Mouse (Mus musculus): Measurements from ENCODE around the gene Ints11.

Ints11 gene

DNA sequence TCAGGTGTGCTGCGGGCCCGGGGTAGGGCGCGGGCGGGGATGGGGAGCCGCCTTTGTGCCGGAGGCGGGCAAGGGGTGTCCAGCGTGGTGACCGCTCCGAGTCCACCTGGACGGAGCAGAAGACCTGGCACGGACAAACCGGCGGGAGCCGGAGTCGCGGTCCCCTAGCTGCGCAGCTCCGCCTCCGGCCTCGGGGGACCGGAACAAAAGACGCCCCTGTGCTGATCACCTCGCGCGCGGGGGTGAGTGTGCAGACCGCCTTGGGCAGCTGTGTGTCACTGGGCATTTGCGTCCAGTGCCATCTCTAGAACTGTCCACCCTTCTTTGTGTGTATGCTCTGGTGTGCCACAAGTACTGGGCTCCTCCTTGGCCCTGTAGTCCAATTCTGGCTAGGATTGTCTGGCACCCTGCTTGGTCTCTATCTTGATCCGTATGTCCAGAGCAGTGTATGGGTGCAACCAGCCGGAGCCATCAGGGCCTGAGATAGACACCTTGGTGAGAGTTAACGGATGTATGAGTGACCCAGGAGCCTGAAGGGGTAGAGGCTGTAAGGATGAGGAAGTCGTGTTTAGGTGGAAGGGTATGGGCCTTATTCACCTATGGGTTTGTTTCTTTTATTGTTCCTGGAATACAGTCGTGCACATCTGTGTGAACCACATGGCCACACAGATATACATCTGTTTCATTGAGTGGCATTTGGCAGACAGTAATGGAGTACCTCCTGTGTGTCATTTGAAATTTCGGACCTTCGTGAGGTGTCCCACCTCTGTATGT lies 23.3 kb downstream of the Ints11 start:
- peak in 1 of 2 experiments; percentile 48 for DNase-seq

DNA sequence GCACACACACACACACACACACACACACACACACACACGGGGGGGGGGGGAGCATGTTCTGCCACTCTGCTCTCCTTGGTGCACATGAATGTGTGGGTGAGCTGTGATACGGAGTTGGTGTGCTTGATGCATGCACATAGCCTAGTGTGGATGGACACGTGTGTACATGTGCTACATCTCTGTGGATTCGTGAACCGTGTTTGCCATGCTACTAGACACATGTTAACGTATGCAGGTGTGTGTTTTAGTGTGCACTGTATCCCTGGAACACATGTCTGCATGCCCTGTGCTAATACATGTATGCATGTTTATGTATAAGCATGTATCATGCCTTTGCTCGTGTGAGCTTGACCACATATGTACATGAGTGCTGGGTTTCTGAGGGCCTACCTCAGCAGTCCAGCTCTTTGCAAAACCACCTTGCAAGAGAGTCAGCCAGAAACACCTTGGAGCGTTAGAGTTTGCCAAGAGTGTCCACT lies 23.9 kb downstream of the Ints11 start:
- no peak for DNase-seq

DNA sequence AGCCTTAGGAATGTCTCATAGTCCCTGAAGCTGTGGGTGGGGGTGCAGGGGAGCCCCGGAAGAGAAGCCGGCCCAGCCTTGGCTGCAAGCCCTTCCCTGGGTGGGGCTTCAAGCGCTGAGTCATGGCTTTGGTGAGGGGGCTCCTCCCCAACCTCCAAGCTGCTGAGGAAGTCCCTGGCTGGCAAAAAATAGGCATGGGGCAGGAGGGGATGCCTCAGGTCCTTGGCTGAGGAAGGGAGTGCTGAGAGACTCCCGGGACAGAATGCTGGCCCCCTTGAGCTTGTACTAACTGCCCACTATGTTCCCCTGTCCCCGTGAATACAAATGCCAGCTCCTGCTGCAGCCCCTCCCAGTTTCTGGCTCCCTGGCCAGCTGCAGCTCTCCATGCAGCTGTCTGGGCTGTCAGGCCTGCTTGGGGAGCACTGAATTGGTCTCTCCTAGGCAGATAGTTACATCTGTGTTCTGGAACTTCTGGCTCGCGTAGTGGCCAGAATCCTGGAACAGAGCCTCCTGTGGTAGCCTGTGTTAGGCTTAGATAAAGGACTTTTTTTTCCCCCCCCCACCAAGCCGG lies 25.1 kb downstream of the Ints11 start:
- DNase-seq: peak; percentile 58 to 63

DNA sequence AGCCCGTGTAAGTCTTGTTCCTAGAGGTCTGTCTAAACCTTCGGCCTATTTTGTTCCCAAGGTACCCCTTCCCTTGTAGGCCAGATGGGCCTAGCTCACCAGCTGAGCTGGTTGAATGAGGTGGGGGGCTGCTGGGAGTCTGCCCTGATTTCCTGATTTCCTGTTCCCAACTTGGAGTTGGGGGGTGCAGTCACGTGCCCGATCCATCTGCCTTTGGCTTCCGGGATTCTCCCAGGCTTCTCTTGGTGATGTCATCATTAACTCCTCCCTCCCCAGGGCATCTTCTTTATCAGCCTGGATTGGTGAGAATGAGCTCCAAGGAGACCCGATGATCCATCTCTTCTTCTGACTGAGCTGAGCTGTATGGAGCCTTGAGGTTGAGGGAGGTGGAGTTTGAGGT lies 25.9 kb downstream of the Ints11 start:
- DNase-seq: no peak

DNA sequence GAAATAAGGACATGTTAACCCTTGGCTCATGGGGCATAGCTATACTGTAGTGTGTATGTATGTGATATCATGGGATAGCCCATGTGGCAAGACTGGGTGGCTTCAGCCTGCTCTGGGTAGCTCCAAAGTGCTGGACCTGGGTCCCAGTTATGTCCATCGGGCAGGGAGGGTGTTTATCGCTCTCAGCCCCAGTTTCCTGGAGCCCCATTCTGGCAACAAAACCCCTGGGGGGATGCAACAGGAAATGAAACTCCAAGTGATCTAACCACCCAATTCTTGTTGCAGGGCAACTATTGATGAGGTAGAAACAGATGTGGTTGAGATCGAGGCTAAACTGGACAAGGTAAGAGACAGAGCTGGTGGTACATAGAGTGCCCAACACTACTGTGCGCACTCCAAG lies 26.5 kb downstream of the Ints11 start:
- DNase-seq: no peak

DNA sequence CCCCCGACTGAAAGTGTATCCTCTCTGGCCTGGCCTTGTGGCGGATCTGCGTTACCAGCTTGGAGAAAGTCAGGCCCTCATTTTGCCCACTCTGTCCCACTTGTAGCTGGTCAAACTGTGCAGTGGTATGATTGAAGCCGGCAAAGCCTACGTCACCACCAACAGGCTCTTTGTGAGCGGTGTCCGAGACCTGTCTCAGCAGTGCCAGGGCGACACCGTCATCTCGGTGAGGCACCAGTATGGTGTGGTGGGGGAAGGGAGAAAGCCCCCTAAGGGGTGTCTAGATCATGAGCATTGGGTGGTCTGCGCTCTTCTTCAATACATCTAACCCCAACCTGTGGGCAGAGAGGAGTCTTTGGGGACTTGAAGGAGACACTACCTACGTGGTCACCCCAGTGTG lies 27.1 kb downstream of the Ints11 start:
- DNase-seq: no peak

DNA sequence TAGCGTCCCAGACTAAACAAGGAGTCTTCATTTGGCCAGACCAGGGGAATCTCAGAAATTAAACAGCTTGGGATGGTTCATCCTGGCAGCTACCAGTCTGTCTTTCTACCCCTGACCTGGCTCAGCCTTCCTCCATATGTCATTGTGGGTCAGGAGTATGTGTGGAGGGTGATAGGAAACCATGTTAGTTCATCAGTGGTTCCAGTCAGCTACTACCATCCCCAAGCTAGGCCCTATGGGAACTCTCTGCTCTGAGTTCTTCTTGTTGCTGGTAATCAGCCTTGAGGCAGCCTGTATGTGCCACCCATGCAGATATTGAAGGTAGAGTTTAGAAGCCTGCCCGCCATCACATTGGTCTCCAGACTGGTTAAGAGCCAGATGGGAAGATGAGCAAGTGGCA lies 29.0 kb downstream of the Ints11 start:
- DNase-seq: no peak

DNA sequence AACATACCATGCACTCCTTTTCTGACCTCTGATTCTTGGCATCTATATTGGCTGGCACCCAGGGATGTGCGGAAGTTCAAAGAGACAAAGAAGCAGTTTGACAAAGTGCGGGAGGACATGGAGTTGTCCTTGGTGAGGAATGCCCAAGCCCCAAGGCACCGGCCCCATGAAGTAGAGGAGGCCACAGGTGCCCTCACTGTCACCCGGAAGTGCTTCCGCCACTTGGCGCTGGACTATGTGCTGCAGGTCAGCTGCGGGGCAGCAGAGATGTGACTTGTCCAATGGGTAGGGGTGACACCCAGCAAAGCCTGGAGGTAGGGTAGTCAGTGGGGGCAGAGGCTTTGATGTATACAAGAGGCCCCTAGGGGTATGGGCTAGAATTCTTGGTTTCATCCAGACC lies 30.0 kb downstream of the Ints11 start:
- DNase-seq: no peak

DNA sequence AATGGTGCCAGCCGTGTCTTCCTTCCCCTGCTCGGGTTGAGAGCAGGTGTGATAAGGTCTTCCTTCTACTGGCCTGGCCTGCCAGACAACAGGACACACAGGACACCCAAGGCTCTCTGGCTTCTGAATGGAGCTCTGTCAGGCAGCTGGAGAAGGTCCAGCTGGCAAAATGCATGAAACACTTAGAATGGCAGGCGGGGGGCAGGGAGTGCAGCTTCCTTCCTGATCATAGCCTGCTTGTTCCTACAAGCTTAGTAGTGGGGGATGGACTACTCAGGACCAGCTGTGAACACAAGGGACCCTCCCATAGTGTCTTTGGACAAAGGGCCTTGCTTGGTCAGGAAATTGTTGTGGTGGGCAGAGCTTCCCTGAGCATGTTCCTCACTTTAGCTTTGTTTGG lies 31.9 kb downstream of the Ints11 start:
- DNase-seq: no peak

DNA sequence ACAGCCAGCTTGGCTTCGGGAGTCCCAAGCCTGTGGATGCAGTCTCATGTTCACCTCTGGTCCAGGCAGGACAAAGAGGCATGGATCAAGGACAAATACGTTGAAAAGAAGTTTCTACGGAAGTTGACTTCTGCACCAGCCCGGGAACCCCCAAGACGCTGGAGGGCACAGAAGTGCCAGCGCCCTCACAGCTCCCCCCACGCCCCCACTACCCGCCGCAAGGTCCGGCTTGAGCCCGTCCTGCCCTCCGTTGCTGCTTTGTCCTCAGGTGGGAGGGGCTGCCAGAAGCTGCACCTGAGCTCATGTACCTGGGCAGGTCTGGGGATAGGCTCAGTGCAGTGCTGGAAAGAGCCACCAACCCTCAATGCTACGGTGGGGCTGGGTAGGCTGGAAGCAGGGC lies 33.9 kb downstream of the Ints11 start:
- DNase-seq: no peak

DNA sequence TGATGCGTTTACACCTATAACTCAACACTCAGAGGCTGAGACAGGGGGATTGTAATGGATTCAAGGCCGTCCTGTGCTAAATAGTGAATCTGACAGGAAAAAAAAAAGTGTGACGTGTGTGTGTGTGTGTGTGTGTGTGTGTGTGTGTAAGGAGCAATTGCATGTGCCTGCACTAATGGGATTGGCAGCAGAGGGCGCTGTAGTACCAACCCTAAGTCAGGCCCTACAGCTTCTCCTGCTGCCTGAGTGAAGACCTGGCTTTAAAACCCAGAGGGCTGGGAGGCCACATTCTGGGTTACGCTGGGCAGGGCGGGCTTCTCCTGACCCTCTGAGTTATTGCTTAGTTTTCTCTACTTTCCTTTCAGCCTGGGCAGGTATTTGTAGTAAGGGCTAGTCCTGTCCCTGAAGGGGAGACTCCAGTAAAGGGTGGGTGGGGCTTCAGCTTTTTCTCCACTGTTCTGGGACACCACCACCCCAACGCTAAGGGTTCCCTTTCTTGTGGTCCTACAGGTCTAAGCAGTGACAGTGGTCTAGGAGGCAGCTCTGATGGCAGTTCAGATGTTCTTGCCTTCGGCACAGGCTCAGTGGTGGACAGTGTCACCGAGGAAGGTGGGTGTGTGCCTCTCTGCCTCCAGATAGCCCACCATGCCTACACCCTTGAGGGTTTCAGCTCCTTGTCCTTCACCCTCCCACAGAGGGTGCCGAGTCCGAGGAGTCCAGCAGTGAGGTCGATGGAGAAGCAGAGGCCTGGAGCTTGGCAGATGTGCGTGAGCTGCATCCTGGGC lies 35.2 kb downstream of the Ints11 start:
- DNase-seq: no peak

DNA sequence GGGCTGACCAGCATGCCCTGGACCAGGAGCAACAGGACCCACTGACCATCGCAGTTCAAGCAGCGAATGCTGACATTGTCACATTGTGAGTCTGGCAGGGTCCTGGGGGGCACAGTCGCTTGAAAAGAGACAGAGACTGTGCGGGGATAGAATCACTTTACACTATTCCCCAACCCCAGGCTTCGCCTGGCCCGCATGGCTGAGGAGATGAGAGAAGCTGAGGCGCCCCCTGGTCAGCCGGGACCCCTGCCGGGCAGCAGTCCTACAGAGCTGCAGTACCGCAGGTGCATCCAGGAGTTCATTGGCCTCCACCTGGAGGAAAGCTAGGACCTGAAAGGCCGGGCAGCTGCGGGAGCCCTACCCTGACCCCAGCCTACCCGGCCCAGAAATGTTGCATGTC lies 36.3 kb downstream of the Ints11 start:
- no peak for DNase-seq

DNA sequence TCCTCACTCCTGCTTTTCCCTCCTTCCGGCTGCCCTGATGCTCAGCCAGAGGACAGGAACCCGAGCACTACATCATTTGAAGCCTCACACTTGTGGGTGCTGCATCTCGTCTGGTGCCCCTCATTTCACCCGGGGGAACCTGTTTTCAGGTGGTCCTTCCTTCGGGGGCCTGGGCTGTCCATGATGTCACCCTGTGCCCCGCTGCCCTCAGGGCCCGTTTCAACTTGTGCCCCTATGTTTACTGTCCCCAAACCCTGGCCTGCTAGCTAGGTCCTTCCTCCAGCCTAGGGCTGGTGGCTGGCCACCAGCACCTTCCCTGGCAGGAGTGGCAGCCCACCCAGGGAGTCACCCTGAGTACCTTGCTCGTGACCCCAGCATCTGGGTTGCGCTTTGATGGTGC lies 36.8 kb downstream of the Ints11 start:
- no peak for DNase-seq

DNA sequence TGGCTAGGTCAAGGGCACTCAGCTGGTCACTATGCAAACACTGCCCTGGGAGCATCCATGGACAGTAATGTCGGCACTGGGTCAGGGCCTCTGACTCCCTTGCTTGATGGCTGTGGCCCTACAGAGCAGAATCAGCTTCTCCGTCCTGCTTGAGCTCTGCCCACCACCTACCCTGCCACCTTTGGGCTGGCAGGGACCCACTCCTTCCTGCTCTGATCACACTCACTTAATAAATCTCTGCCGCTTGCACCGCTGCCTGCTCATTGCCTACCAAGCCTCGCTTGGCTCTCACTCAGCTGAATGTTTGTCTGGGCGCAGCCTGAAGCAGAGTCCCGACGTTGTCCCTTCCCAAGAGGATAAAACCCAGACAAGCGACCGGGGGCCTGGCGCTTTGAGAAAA lies 37.7 kb downstream of the Ints11 start:
- DNase-seq: no peak

DNA sequence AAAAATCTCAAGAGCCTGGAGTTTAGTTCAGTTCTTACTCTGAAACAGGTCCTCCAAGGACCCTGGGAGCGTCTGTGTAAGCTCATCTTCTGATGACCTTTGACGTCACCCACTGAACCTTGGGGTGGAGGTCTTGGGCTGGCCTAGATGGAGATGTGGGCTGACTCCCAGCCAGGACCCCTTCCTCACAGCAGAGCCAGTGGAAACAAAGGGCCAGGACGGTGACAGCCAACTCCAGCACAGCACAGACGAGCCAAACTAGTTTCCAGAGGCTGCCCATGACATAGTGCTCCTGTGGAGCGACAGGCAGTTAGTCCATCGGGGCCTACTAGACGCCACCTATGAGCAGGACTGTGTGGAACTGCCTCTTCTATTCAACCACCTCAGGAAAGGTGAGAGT lies 38.9 kb downstream of the Ints11 start:
- DNase-seq: no peak

DNA sequence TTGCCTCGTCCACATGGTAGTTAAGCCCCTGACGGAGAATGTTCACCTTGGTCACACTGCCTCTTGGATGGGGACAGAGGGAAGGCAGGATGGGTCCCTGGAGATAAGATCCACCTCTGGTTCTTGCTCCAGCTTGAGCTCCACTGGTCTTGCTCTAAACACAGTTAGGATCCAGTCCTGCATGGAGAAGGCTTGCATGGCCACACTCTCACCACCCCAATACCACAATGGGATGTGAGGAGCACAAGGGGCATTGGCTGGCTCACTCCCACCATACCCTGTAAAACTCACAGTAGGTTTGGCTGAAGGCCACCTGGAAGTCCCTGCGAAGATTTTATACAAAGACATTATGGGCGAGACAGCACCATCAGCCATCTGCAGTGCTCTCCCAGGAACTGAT lies 39.4 kb downstream of the Ints11 start:
- no peak for DNase-seq

DNA sequence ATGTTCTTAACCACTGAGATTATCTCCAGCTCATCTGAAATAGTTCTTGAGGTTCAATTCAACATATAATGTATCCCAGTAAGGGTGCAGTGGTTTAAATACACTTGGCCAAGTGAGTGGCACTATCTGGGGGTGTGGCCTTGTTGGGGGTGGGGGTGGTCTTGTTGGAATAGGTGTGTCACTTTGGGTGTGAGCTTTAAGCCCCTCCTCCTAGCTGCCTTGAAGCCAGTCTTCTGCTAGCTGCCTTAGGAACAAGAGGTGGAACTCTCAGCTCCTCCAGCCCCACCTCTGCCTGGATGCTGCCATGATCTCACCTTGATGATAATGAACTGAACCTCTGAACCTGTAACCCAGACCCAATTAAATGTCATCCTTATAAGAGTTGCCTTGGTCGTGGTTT lies 62.7 kb downstream of the Ints11 start:
- DNase-seq: no peak
